Mouse (Mus musculus) left cerebral cortex, postnatal 14 days (tissue): ENCODE results near the gene Lztr1. TPM values are rescaled to one million over a fixed set of nuclear protein-coding genes. Genes with fewer than 3 reads are reported as not detected.
"Not testable (repeated sequence)": the region's sequence is repeated elsewhere in the genome, so short reads cannot be mapped to it uniquely, and the experiment has no call there.

ENCODE experiments used
- DNase-seq, 2 experiments: peaks; one replicate each; pipeline ENCODE4 v3.0.0; 2021 to 2022; ENCODE audit warnings: low spot score in 2 of 2, mixed read lengths in 1 of 2
- intact Hi-C: fragments of 180-260 bp; cut with DNase I; formaldehyde crosslinking; loops from one replicate; pipeline ENCODE4 v1.15.1; 2025
- total RNA-seq, 2 experiments: library from RNA; stranded (reverse); gene quantifications; 2 replicates each; pipeline ENCODE4 v1.2.3; 2021

Lztr1 gene
- total RNA-seq, 2 experiments from 2014 or later: 163 to 176 TPM

DNA sequence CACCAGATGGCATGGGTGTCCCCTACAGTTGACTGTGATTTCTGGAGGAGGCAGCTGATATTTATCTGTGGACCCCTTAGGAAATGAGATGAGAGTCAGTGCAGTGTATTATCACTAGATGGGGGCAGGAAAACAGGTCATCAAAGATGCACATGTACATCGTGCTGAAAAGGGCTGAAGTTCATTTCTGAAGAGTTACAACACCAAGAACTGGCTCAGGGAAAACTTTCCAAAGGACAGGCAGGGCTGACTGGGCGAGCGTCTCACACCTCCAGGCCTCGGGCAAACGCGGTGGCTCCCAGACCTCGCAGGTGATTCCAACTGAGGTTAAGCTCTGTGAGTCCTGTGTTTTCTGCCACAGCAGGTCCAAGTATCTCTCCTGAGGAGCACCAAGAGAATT, 44.3 kb downstream of the Lztr1 start:
- DNase-seq: no peak
- intact Hi-C loops: no loop called here

DNA sequence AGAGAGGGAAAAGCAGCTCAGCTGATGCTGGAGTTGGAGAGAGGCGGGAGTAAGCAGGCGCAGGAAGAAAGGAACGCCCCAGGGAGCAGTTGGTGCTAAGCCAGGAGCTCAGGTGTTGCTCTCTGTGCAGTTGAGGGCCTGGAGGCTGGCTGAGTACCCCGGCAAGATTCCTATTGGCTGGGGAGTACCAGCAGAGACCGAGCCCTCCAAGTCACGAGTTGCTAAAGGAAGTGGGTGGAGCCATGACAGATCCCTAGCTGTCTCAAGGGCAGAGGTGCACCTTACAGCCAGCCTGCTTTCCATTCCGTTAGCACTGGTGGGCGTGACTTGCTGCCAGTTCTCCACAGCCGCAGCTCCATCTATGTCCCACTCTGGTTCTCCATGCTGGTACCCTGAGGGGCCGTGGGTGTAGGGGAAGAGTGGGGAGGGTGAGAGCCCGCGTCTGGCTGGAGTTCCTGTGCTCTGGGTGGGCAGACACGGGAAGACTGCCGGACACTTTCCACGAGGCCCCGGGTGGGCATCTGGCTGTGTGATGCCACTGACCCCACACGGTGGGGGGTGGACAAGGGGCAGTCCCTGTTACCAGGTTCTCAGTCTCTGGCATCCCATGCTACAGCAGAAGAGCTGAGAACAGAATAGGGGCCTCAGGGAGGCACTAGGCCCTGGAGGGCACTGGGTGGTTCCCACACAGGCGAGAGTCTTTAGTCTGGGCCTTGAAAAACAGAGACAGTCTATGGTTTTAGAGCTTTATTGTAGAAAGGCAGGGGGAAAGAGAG, 45.6 kb downstream of the Lztr1 start:
- no peak for DNase-seq
- intact Hi-C loops: no loop called here

DNA sequence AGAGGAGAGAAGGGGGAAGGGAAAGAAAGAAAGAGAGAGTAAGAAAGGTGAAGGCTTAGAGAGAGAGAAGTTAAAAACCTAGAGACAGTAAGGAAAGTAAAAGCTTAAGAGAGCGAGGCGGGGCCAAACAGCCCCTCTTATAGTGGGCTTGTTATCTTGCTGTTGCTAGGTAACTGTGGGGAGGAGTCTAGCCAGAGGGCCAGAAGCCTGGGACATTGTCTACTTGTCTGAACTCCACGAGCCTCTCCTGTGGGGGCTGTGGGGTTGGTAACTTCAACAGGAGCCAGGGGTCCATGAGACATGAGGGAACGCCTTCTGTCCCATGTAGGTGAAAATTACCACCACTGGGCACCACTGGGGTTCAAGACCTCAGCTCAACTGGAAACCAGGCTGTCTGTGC, 46.2 kb downstream of the Lztr1 start:
- DNase-seq: not testable (repeated sequence)
- intact Hi-C loops: loop anchor here (5.0 kb wide), 1 partner anchor 258 kb away; no protein-coding TSS in a partner anchor

DNA sequence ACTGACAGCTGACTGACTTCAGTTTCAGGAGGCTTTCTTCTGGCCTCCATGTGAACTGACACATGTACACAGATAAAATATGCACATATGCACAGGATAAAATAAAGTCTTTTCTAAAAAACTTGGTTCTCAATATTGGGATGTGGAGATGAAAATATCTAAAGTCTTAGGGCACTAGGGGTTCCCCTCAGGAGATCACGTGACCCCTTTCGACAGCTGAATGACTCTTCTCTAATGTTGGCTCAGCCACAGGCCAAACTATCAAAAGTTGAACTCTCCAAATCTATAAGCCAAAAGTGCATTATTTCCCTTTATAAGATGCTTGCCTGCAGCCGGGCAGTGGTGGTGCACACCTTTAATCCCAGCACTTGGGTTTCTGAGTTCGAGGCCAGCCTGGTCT, 47.7 kb downstream of the Lztr1 start:
- intact Hi-C loops: loop anchor here (5.0 kb wide), 1 partner anchor 256 kb away; no protein-coding TSS in a partner anchor
- no peak for DNase-seq

DNA sequence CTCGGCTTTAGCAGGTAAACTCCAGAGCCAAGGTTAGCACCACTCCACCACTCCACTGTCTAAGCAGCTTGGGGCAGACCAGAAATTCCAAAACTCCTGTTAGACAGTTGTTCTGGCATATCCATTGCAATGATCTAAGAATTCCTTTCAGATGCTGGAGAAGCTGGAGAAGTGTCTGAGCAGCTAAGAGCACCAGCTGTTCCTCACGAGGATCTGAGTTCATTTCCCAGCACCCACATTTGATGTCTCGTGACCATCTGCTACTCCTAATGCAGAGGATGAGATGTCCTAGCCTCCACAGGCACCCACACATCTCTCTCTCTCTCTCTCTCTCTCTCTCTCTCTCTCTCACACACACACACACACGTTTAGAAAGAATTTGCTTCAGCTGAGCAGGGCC, 48.4 kb downstream of the Lztr1 start:
- peak in 1 of 2 experiments; percentile 63 for DNase-seq
- intact Hi-C loops: loop anchor here (5.0 kb wide), 1 partner anchor 255 kb away; no protein-coding TSS in a partner anchor

DNA sequence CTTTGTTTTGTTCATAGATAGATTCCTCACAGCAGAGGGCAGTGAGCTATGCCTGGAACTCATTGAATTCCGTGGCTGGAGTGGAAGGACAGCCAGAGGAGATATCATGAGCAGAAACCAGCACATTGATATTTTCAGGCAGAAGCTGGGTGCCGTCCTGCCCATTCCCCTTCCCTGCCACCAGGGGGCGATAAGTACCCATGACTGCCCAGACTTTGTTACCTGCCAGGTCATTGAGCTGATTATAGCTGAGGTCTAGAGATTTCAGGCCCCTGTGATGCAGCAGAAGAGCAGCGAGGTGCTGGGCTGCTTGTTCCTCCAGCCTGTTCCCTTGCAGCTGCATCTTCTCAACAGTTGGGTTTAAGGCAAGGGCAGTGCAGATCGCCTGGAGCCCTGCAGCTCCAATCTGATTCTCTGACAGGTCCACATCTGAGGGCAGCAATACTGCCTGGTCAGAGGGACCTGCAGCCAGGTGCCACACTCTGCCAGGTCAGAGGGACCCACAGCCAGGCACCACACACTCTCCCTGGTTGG, 49.5 kb downstream of the Lztr1 start:
- intact Hi-C loops: loop anchor here (2.0 to 5.0 kb wide), 2 partner anchors 53 to 254 kb away; no protein-coding TSS in a partner anchor
- peak; percentile 69 to 81 for DNase-seq

DNA sequence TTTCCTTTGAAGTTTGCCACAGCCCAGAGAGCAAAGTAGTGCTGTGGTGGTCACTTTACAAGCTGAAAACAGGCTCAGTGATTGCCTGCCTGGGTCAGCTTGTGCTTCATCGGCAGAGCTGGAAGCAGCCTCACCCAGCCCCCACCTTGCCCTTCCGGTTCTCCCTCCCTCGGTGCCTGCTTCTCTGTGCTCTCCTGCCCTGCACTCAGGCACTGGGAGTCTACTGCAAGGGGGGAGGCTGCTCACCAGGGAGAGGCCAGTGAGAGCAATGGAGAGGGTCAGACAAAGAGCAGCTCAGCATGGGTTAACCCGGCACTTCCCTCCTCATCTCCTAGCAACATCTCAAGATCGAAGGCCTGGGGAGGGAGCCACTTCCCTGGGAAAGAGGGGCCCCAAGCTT, 50.3 kb downstream of the Lztr1 start:
- intact Hi-C loops: loop anchor here (2.0 to 5.0 kb wide), 2 partner anchors 52 to 253 kb away; no protein-coding TSS in a partner anchor
- DNase-seq: no peak

DNA sequence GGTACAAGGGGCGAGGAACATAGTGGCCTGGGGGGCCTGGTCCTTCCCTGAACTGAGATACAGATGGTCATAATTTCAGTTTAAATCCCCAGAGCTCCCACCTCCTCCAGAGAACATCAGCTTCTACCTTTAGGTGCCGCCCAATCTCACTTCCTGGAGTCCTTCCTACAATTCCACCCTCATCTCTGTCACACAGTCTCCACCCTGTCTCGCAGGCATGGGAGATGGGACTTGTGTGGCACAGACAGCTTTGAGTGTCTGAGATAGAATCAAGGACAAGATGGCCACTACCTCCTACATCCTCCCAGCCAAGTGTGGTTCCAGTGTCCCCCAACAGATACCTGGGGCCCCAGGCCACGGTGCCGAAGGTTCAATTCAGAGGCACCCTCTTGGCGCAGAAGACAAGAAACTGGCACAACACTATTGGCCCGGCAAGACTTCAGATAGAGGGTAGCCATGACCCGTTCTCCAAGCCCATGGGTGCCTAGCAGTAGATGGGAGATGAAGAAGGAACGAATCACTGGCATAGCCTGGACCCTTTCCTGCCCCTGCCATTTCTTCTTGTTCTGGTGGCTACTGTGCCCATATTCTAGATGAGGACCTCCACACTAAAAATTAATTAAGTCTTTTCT, 51.0 kb downstream of the Lztr1 start:
- no peak for DNase-seq
- intact Hi-C loops: loop anchor here (2.0 to 5.0 kb wide), 2 partner anchors 51 to 253 kb away; no protein-coding TSS in a partner anchor

DNA sequence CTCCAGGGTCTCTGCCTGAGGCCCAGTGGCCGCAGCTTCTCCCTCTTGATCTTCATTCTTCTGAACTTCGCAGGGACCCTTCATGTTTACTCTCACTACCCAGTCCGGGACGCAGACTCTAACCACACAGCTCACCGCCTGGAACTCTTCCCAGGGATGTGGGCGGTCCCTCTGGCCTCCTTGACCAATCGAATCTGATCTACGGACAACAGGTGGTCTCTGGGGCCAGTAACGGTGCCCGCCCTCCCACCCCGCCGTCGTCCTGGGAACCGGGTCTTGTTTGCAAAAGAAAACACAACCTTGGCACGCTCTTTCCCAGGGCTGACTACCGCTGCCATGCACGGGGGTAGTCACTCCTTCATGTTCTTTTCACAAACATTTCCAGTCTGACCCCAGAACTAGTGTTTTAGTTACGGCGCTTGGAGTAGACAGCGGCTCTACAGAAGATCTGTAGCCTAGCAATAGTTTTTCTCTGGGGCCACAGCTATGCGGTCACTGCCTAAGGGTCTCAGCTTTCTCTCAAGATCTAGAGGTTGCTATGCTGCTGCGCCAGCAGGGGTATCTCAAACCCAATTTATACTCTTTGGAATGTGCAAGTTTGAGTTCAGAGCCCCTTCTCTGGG, 52.8 kb downstream of the Lztr1 start, which contains the start of gene Lrrc74b:
TSS of gene Lrrc74b (minus strand) at position 120 of the 623 bp plus-strand sequence.
- DNase-seq: peak in 1 of 2 experiments; percentile 80
- intact Hi-C loops: no loop called here

DNA sequence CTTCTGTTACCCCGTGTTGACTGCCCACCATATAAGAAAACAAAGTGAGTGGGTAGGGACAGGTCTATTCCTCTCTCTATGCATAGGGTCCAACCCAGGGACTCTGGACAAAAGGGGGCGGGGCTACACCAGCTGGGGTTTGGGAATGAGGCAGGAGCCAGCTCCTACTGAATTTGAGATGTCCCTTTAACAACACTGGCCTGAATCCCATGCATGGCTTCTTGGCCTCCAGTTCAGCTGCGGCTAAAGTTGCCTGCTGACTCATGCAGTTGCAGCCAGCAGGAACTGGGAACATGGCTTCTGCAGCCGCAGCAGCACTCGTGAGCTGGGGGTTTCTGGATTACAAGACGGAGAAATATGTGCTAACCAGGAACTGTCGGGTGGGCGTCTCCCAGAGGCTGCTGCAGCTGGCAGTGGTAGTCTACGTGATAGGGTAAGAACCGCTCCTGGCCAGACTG, 53.3 kb downstream of the Lztr1 start, which contains the start of gene P2rx6:
TSS of gene P2rx6 (plus strand) at position 135 of the 458 bp plus-strand sequence.
- intact Hi-C loops: loop anchor here (2.0 kb wide), 1 partner anchor 57 kb away; the partner anchor contains the start of gene Smpd4
- peak; percentile 38 to 70 for DNase-seq

DNA sequence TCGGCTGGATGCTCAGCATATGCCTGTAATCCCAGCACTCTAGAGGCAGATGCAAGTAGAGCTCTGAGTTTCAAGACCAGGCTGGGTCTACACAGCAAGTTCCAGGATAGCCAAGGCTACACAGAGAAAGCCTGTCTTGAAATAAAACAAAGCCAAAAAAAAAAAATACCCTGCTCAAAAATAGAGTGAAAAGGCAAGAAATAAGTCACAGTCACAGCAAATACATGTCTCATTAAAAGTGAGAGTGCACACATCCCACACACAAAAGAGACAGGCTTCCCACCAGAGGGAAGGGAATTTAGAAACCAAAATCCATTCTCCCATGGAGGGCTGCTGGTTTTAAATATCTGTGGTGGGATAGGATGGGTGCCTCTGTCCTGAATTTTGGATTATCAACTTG, 55.1 kb downstream of the Lztr1 start:
- DNase-seq: no peak

DNA sequence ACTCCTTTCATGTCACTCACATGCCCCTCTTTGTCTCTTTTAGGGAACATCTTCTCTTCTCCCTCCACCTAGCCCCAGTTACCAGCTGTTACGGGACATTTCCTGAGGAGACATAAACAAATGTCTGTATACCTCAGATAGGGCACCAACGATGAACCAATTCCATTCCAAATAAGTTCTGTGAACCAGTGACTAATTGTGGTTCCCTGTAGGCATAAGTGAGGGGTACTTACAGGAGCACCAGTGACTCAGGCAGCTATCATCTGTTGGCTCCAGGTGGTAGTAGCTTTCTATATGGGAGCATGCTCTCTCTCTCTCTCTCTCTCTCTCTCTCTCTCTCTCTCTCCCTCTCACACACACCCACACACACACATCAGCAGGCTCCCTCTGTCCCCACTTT, 55.7 kb downstream of the Lztr1 start:
- intact Hi-C loops: no loop called here
- no peak for DNase-seq

More for the DNA sequence above, 55.1 kb downstream of the Lztr1 start:
- intact Hi-C loops: loop anchor here (2.0 kb wide), 1 partner anchor 55 kb away; the partner anchor contains the start of gene Smpd4

DNA sequence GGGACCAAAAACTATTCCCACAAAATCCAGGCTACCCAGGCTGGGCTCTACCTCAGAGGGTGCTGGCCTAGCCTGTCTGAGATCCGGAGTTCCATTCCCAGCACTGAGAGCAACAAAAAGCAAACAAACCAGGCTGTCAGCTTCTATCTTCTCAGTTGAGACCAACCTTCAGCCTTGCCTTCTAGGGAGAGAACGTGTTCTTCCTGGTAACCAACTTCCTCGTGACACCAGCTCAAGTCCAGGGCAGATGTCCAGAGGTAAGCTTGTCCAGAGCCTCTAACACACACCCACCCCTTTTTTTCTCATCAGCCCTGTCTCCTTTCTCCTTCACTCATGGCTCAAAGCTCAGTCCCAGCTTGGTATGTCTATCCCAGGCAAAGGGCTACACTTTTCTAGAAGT, 56.3 kb downstream of the Lztr1 start:
- DNase-seq: no peak
- intact Hi-C loops: no loop called here

DNA sequence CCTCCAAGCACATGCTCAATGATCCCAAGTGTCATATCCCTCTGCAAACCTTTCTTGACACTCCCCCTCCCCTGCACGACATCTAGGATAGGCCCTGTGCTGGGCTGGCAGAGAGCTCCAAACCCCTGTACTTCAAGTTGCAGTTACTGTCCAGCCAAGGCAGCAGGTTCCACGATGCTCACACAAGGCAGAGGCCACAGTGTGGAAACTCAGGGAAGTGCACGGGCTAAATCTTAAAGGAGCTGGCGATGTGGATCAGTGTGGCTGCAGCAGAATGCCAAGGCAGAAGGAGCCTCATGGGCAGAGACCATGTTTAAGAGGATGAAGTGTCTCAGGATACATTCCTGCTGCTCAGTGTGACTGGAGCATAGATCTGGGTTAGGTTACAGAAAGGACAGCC, 57.7 kb downstream of the Lztr1 start:
- DNase-seq: no peak
- intact Hi-C loops: no loop called here

Other genes starting within 250 kb of the Lztr1 start
- gene Tmem191c, start 232.6 kb upstream of the Lztr1 start, total RNA-seq: 100 to 1,000 TPM; 118 to 134 TPM
- 1 to 10 TPM; 1.8 TPM for gene Serpind1, start 177.3 kb upstream of the Lztr1 start, total RNA-seq
- 10 to 100 TPM; 26.7 to 29.3 TPM for gene Snap29, start 102.7 kb upstream of the Lztr1 start, total RNA-seq
- gene Pi4ka, start 102.4 kb upstream of the Lztr1 start, total RNA-seq: 100 to 1,000 TPM; 258 to 275 TPM
- gene Crkl, start 56.7 kb upstream of the Lztr1 start, total RNA-seq: 10 to 100 TPM; 27.0 to 34.0 TPM
- 10 to 100 TPM; 40.8 to 48.3 TPM for gene Aifm3, start 19.1 kb upstream of the Lztr1 start, total RNA-seq
- gene Thap7, start 22.4 kb downstream of the Lztr1 start, total RNA-seq: 10 to 100 TPM; 36.9 to 42.7 TPM
- gene Lrrc74b, start 52.6 kb downstream of the Lztr1 start, total RNA-seq: under 1 TPM; 0.29 to 0.42 TPM
- gene P2rx6, start 53.2 kb downstream of the Lztr1 start, total RNA-seq: under 1 TPM; 0.13 to 0.19 TPM
- 10 to 100 TPM; 71.7 to 76.3 TPM for gene Slc7a4, start 74.5 kb downstream of the Lztr1 start, total RNA-seq
- 10 to 100 TPM; 51.9 to 58.8 TPM for gene Smpd4, start 110.7 kb downstream of the Lztr1 start, total RNA-seq
- gene Ccdc74a, start 137.8 kb downstream of the Lztr1 start, total RNA-seq: 10 to 100 TPM; 27.5 to 33.9 TPM
- 10 to 100 TPM; 68.9 to 70.1 TPM for gene Med15, start 224.2 kb downstream of the Lztr1 start, total RNA-seq